Mouse (Mus musculus) 3134 (cell line): ENCODE data around the gene Chchd3.

Experiments used
- DNase-seq: peaks from one replicate; pipeline ENCODE4 v3.0.0-alpha.2; 2011; ENCODE audit warnings: low spot score; ENCODE audit not compliant: insufficient read length; ENCODE audit errors: extremely low read depth

Gene Chchd3

DNA sequence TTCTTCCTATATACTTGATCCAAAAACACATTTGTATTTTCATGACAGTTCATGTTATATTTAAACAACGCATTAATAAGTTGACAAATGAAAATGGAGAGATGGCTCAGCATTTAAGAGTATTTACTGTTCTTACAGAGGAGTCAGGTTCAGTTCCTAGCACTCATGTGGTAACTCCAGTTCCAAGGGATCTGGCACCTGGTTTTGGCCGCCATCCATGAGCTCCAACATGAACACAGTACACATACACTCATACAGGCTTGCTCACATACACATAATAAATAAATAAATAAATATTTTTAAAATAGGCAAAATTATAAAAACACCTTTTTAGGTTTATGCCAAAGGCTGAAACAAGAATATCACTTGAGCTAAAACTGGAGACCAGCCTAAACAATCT is 35.0 kb downstream of the Chchd3 start:
- DNase-seq: no peak

DNA sequence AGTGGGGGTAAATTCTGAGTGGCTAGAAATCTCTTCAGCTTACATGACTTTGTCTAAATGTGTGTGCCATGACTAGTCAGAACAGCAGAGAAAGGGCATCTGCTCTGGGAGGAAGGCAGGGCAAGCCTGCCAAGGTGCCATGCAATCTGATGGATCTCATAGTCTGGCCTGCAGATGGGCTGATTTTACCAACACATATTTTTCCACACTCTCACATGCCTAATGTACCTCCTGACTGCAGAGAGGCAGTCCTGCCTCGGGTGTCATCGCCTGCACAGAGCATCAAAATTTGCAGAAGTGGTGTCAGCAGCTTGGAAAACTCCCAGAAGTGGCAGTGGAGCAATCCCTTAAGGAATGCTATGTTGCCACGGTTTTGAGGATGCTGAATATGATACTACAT is 55.5 kb downstream of the Chchd3 start:
- DNase-seq: no peak

DNA sequence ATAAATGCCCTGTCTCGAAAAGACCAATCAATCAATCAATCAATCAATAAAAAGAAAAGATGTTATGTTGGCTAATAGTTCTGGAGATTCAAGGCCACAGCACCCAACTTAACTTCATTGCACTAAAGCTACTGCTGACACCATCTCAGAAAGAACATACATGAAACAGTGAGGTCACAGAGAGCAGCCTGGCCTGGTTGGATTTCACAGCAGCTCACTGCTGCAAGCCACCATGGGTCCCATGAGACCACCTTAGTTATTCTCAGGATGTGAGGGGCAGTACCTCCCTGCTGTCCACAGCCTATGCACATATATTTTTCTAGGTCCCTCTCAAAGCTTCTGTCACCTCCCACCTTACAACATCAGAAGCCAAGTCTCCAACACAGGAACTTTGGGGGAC is 57.1 kb downstream of the Chchd3 start:
- no peak for DNase-seq

DNA sequence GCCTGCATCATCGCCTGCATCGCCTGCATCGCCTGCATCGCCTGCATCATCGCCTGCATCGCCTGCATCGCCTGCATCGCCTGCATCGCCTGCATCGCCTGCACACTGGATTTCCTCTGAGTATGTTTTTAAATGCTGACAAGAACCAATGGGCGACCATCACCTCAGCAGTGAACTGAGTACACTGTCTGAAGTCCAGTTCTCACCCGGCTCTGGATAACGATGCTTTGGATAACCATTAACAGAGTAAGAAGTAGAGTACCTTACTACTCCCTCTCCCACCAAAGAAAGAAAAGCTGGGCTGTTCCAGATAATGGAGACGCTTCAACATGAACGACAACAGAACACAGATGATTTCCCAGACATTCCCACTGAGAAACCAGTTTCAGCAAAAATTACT is 58.8 kb downstream of the Chchd3 start:
- no peak for DNase-seq

DNA sequence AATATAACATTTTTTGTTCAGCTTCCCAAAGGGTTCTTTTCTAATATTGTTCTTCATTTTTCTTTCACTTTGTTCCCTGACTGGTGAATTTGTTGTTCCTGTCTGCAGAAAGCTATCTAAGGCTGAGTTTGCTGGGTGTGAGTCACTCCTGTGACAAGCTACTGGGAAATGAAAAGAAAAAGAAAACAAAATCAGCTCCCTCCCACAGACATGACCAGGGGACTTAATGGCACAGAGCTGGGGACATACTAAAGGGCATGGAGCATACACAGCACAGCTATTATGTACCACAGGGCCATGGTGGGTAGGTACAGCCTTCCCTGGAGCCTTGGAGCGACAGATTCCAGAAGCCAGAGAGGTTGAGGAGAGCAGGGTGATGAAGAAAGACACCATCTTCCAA is 63.5 kb downstream of the Chchd3 start:
- peak; percentile 21 for DNase-seq

DNA sequence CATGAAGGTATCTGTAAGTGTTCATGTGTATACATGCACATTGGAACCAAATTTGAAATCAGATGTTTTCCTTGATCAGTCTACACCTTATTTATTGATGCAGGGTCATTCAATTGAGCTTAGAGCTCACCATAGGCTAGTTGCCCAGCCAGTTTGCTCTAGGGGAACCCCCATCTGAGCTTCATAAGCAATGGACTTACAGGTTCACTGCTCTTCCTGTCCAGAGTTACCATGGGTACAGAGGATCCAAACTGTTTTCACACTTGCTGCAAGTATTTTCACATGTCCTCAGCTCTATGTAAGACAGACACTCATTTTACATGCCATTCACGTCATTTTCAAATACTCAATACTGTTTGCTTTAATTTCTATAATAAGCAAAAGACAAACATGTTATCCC is 66.2 kb downstream of the Chchd3 start:
- DNase-seq: no peak

DNA sequence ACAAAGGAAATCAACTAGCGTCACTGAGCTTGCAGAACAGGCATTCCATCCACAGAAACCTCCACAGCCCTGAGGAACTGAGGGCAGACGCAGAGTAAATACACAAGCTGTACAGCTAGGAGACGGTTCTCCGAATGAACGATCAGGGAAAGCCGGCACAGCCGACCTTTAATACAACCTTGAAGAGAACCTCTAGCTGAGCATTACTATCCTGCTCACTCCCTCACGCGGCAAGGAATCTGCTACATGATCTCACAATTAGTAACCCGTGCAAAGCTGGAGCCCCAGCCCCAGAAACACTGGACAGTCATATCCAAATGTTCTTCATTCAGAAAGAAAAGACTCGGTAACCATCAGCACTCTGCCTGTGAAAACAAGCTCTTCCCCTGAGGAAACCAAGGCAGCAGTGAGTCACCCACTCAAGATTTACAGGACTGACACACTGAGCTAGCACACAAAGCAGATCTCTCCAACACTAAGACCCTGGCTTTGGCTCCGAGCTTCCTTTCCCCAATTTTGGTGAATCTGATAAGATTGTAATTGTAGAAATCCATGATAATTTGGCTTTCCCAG is 69.9 kb downstream of the Chchd3 start:
- no peak for DNase-seq

DNA sequence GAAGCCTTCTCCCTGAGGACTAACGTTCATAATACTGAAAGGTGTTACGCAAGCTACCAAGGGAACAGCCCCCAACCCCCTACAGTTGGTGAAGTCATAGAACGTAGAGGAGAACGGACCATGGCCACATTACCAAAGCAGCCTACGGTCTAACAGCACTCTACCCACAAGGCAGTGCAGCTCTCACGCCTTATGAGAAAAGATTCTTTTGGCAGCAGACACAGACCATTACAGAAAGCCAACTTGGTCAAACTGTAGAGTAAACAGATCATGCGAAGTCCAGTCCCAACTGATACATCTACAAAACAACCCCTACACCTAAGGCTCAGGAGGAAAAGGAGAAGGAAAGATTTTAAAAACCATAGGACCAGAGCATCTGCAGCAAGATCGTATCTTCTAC is 71.5 kb downstream of the Chchd3 start:
- no peak for DNase-seq

DNA sequence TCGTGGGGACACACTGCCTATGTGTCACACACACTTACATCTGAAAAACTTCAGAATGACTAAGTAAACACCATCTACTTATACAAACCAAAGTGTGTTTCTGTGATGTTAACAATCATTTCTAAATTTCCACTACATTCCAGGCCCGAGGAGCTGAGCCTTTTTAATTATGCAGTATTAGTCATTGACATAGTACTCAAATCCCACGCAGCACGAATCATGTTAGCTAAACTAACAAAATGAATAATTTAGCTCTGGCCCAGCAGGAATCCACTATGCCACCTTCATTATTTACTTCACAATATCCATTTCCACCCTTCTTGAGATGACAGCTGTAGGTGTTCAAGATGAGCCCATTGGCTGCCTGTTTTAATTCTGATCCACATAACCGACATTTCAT is 76.2 kb downstream of the Chchd3 start:
- DNase-seq: no peak

DNA sequence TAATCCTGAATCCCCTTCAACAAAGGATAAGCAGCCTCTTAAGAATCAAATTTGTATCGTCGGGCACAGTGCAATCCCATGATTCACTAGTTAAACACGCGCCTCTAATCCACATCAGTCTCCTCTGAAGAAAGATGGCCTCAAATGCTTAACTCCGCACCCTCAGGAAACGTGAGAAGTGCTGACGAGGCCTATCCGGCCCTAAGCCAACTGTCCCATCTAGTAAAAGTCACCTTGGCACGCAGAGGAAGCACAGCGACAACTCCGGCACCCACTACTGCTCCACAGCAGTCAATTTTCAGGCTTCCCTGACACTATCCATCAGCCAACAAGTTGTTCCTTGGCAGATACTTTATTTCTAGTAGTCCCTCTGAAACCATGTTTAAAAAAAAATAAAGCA is 78.8 kb downstream of the Chchd3 start:
- DNase-seq: no peak

DNA sequence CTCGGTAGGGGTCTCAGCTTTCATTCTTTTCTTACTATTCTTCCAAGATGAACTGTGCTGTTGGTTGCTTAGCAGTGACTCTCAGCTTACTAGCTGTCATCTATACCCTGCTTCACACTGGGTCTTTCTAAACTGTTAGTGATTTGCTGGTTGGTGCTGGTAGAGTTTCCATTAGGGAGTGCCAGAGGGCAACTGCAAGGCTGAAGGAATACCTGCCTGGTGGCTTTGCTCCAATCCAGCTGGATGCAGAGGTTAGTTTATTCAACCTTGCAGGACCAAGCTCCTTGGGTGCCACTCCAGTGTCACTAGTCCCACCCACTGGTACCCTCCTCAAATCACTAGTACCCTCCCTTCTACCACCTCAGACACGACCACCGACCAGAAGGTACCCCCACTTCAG is 81.2 kb downstream of the Chchd3 start:
- no peak for DNase-seq

DNA sequence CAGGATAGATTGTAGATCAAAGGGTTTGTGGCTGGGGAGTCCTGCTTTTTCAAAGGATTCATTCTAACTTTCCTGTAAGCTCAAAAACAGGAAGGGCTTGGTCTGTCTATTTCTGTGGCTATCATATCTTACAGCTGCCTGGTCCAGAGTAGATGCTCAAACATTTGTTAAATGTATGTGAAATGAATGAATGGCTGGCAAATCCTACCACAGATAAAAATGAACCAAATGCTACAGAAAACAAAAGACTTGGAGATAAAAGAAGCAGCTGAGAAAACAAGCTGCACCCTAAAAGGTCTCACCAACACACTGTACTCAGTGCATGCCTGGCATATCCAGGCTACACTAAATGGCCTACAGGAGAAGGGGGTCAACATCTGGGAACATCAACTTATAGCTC is 88.1 kb downstream of the Chchd3 start:
- no peak for DNase-seq

DNA sequence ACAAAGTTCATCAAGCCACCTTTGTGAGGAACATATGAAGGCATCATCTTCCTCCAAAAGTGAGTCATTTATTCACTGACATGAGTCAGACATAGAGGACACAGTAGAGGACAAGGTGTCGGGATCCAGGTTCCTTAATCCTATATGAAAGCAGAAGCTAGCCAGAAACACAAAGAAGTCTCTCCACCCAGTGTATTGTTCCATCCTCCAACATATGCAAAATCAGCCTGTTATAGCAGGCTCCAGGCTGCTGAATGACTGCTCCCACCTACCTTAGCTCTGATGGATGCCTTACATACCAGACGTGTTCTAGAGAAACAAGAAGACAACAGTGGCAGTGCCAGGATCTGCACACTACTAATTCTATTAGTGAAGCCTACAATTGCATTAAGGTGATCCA is 91.1 kb downstream of the Chchd3 start:
- DNase-seq: no peak

DNA sequence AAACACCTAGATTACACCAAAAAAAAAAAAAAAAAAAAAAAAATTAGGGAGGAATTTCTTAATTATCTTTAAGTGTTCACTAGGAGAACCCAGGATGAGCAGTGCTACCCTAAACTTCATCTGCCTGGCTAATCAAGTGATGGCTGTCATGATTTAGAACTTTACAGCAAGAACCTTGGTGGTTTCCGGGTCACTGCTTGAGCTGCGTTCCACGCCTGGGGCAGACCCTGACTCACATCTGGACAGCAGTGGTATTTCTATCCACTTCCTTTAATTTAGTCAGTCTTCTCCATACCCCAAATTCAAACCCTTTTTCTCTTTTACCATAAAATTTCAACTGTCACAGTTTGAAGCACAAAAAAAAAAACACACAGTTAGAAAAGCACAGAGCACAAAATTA is 98.0 kb downstream of the Chchd3 start:
- no peak for DNase-seq

DNA sequence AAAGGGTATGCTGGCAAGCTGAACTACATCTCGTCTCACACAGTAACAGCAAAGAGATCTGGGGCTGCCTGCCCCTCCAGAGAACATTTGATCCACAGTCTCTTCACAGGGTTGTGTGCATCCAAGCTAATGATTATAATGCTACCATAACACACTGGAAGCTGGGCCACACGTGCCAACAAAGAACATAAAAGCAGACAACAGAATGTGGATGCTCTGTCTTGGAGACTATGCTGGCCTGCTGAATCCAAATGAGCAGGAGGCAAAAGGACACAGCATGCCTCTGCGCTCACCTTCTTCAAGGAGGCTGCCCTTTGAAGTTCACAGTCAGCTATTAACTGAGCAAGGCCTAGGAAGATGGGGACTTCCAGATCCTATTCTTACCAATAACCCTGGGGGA is 98.6 kb downstream of the Chchd3 start:
- DNase-seq: no peak

DNA sequence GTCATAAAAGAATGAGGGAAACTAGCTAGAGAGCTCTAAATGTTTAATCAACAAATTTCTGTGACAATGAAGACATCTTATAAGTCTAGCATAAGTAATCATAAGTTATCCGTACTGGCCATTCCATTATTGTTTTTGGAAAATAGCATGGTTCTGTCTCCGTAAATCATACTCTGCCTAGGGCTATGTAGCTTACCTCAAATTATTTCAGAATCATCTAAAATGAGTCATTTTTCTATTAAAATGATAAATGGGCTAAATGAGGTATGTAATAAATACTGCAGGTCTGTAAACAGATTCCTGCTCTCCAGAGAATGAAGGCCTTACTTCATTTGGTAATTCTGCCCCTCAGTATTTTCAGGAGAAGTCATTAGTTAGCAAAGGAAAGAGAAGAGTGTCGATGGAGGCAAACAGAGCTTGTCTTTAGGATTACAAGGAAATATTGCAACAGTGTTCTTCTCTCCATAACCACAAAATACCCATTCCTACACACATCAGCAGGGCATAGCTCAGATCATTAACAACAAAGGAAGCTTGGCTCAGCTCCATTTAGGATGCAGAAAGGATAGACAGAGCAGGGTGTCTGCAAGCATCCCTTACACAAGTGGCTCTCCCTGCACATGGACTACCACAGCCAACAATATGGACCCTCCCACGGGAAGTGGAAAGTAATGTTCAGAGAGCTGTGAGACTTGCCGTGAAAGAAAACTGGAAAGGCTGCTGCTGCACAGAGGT is 100.1 kb downstream of the Chchd3 start:
- DNase-seq: no peak

DNA sequence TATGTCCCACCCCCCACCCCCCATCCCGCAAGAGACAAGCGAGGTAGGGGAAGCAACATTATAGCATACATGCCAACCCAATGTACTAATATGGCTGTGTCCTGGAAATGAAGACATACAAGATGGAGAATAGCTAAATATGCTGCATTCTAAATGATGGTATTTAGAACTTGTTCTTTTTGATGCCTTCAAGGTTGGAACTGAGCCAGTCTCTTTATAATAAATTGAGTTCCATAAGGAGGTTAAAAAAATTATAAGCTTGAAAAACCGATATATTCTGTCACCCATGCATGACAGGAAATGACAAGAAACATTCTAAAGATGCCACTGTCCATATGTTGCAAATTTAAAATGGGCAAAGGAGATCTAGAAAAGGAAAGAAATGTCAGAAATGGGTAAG is 104.6 kb downstream of the Chchd3 start:
- no peak for DNase-seq

DNA sequence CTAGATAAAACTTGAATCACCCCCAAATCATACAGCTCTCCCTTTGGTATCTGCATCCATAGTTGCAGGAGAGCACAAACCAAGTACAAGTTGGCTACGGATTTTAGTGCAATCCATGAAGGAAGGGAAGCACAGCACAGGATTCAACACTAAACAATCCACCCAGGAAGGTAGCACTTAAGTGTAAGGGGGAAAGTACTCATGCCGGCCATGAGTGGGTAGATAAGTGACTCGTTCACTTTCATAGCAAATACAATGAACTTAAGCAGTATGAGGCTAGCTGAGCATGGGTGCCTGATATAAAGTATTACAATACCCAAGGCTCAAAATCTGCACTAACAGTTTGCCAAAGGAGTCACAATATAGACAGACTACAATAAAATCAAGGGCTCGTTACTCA is 109.1 kb downstream of the Chchd3 start:
- DNase-seq: no peak

DNA sequence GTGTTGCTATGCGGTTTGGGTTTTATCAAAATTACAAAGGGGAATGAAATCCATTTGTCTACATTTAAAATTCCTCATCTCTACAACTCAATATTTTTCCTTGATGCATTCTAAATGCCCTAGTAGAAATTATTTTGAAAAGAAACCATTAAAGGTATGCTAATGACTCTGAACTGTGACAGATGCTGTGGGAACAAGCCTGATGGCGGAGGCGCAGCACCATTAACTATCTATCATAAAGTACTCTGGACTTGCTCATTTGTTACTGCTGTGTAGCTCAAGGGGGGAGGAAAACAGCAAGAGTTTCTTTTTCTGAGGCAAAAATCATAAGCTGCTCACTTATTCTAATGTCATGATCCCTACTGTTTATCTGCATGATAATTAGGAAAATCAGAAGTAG is 110.4 kb downstream of the Chchd3 start:
- no peak for DNase-seq

DNA sequence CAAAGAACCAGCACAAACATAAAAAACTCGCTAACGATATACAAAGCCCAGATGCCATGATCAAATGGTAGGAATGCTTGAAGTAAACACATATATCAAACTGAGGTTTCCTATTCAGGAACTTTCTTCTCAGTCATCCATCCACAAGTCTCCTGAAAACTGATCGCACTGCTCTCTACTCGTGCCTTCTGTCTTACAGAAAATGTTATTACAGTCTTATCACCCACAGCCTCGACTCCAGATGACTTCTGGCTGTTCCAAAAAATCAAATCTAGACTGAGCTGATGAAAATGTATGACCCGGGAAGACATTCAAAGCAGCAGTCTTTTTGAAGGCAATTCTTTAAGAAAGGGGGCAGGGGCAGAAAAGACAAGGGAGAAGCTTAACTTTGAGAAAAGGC is 112.8 kb downstream of the Chchd3 start:
- DNase-seq: no peak

DNA sequence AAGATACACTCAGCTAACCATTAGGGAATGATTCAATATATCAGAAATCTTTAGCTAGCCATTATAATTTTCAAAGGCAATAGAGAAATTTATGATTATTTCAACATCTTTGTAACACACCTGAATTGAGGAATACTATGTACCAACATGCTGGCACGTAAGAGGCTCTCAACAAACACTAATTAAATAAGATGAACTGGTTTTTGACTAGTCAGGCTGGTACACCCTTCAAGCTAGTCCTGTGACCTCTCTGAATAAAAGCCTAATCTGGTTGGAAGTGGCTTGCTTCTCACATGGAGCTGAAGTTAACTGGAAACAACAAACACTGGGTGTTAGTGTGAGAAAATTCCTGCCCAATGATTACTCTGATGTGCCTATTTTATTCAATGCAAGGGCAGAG is 115.1 kb downstream of the Chchd3 start:
- DNase-seq: no peak

DNA sequence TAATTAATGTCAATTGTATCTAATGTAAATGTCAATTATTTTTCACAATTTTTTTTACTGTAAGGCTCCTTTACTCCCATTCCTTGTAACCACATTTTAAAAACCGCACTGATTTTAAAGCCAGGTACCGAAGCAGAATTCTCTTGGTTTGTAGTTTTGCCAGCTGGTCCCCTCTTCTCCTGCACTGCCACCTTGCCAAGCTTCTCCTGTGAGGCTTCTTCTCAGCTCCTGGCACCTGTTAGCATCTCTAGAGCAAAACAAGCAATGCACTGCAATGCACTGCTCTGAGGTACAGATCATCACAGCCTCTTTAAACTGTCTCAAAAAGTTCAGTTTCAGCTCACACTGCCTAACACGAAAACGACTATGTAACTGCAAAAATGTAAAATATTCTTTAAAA is 116.4 kb downstream of the Chchd3 start:
- DNase-seq: no peak

DNA sequence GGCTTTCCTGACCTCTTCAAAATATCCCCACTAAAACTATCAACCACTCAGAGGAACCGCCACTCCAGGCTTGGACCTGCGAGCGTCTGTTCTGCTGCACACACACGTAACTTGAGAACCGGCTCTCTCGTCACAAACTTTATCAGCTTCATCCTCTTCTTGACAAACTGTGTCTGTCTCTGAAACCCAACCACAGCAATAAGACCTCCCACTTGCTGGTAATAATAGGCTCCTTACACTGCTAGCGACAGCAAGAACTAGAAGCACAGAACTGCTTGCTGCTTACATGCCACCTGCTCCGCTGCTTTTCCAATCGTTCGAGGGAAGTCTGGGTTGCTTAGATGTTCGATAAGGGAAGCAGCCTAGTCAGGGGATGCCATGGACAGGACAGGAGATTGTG is 119.8 kb downstream of the Chchd3 start:
- no peak for DNase-seq
